Mouse (Mus musculus): ENCODE measurements at regions not wholly inside any gene's neighbourhood (a gene's known extent, or its start where the extent isn't known, plus 50 kb on each side); places are given as distances from the start of the nearest gene placed in this dataset.

DNA sequence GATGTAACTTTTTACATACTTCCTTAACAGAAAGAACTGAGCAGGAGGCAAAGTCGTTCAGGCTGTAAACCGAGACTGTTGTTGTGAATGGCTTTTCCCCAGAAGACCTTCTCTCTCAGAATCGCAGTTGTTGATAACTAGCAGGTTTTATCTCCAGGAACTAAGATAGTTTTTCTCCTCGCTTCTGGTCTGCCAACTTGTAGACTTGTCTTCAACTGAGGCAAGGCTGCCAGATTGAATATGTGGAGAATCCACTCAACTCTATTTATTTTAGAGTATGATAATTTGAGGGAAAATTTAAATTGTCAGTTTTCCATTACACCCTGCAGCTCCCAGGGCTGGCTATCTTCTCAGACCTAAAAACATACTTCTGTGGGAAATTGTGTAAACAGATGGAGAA lies 206.6 kb upstream of the Tet2 start:
- peaks cover 13% of the 10 kb centered on the region for H3K4me1 ChIP-seq (replicated peaks)
- H3K27ac ChIP-seq (ENCODE audit: poor library complexity, severe bottlenecking), result no peak overlapping the region
- H3K4me2 ChIP-seq, result peak overlapping the region; percentile 20; the same call in 1 of the 2 replicates
- no peak overlapping the region for H3K9ac ChIP-seq
- no peaks in the 10 kb centered on the region for H3K36me3 ChIP-seq
- H3K27me3 ChIP-seq (replicated peaks), result no peaks in the 10 kb centered on the region
- ATAC-seq (ENCODE audit: insufficient number of reproducible peaks, low FRiP score), result no peak
- H3K4me3 ChIP-seq, result no peak overlapping the region
- WGBS, result 13% methylated on average over 4 of the region's 4 CpGs
- no peaks in the 10 kb centered on the region for H3K9me3 ChIP-seq (replicated peaks)

- WGBS, result 70% methylated on average over 3 of the region's 3 CpGs
- Histone ChIP-seq H3K4me1 (replicated peaks) (peaks cover 18% of the 10 kb centered on the region), H3K9me3 (replicated peaks) (no peaks in the 10 kb centered on the region), H3K27me3 (replicated peaks) (no peaks in the 10 kb centered on the region), H3K27ac (ENCODE audit: poor library complexity, severe bottlenecking) (no peak overlapping the region), H3K9ac (no peak overlapping the region), H3K4me2 (no peak overlapping the region), H3K36me3 (no peaks in the 10 kb centered on the region), H3K4me3 (no peak overlapping the region)
- no peak for ATAC-seq (ENCODE audit: insufficient number of reproducible peaks, low FRiP score)
Observed at GRCm38 (mm10) chr3:133753041-133753440, 208.1 kb upstream of the Tet2 start.

GRCm38 (mm10) chr3:133754006-133754910 lies 209.3 kb upstream of the Tet2 start:
- no peak overlapping the region for H3K9ac ChIP-seq
- peaks cover 26% of the 10 kb centered on the region for H3K4me1 ChIP-seq (replicated peaks)
- H3K4me3 ChIP-seq, result no peak overlapping the region
- peak overlapping the region; percentile 5; the same call in 1 of the 2 replicates for H3K4me2 ChIP-seq
- no peaks in the 10 kb centered on the region for H3K27me3 ChIP-seq (replicated peaks)
- H3K9me3 ChIP-seq (replicated peaks), result no peaks in the 10 kb centered on the region
- WGBS, result 45% methylated on average over 14 of the region's 14 CpGs
- H3K27ac ChIP-seq (ENCODE audit: poor library complexity, severe bottlenecking), result no peak overlapping the region
- peak; percentile 24; the same call in 1 of the 2 replicates for ATAC-seq (ENCODE audit: insufficient number of reproducible peaks, low FRiP score)
- H3K36me3 ChIP-seq, result no peaks in the 10 kb centered on the region

DNA sequence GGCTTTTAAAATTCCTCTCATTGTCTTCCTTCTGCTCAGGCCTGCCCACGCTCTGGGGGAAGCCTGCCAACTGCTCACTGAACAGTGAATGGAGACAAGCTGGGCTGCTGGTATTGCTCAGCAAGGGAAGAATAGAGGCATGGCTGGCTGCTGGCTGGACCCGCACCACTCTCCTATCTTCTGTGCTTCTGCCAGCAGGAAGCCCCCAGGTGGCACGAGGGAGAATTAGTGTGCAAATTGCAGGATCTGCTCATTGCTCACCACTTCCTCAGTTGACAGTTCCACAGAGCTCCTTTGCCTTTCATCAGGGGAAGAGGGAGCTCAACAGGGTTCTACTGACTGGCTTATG lies 209.9 kb upstream of the Tet2 start:
- Histone ChIP-seq H3K9me3 (replicated peaks) (no peaks in the 10 kb centered on the region), H3K4me3 (no peak overlapping the region), H3K27ac (ENCODE audit: poor library complexity, severe bottlenecking) (no peak overlapping the region), H3K4me2 (peak overlapping the region; percentile 5; the same call in 1 of the 2 replicates), H3K36me3 (no peaks in the 10 kb centered on the region), H3K4me1 (replicated peaks) (peaks cover 26% of the 10 kb centered on the region), H3K9ac (no peak overlapping the region), H3K27me3 (replicated peaks) (no peaks in the 10 kb centered on the region)
- WGBS, result 5% methylated on average over 3 of the region's 3 CpGs
- ATAC-seq (ENCODE audit: insufficient number of reproducible peaks, low FRiP score), result peak; percentile 65; the same call in 1 of the 2 replicates

DNA sequence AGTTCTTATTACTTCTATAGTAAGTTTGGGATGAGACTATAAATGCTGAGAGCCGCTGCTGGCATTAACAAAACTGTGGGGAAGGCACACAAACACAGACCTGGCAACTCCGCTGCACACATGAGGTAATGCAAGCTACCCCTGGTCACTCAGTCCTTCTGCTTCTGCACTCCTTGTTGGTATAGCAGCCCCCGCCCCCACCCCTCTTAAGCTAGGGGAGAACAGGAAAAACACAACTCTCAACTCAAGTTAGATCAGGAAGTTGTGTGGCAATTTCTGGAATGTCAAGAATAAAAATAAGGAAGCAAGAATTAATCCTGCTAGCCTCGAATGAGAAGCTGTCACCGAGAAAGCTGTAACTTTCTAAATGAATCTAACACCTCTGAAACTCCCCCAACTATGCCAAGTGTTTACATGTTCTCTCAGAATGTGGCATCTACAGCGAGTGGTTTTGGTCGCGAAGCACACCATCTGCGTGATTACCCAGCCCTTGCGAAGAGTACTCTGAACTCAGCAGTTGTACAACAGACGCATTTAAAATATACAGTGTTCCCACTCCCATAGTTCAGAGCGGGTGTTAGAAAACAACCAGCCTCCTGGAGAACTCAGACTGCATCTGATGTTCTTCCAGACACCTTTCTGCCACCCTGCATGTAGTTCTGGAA lies 212.9 kb upstream of the Tet2 start:
- Histone ChIP-seq H3K4me2 (peak overlapping the region; percentile 69), H3K27me3 (replicated peaks) (no peaks in the 10 kb centered on the region), H3K4me1 (replicated peaks) (peaks cover 26% of the 10 kb centered on the region), H3K36me3 (no peaks in the 10 kb centered on the region), H3K9me3 (replicated peaks) (no peaks in the 10 kb centered on the region), H3K27ac (ENCODE audit: poor library complexity, severe bottlenecking) (peak overlapping the region; percentile 8; the same call in 1 of the 2 replicates), H3K9ac (no peak overlapping the region), H3K4me3 (peak overlapping the region; percentile 32)
- 0 out of 2 replicates have a peak, but pooled peaks have one; percentile 9 for ATAC-seq (ENCODE audit: insufficient number of reproducible peaks, low FRiP score)
- WGBS, result 27% methylated on average over 12 of the region's 12 CpGs

DNA sequence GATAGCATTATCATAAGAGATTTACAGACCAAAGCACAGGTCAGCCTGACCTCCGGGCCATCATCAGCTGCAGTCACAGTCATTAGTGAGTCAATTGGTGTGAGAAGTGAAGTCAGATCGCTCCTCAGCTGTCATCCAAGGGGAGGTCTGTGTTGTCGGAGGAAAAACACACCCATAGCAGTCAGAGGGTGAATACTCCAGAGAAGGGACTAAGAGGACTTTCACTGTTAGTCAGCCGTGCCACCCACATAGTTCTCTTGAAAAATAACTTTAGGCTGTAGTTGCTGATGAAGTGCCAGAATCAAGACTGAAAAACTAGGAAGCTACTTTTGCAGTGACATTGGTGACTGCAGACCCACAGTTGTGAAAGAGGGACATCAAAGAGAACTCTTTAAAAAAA lies 213.5 kb upstream of the Tet2 start:
- Histone ChIP-seq H3K4me2 (peak overlapping the region; percentile 69), H3K4me3 (peak overlapping the region; percentile 32), H3K27ac (ENCODE audit: poor library complexity, severe bottlenecking) (peak overlapping the region; percentile 8; the same call in 1 of the 2 replicates), H3K9ac (no peak overlapping the region), H3K36me3 (no peaks in the 10 kb centered on the region), H3K27me3 (replicated peaks) (no peaks in the 10 kb centered on the region), H3K4me1 (replicated peaks) (peaks cover 26% of the 10 kb centered on the region), H3K9me3 (replicated peaks) (no peaks in the 10 kb centered on the region)
- WGBS, result 3% methylated on average over 4 of the region's 4 CpGs
- peak; percentile 56; the same call in 1 of the 2 replicates for ATAC-seq (ENCODE audit: insufficient number of reproducible peaks, low FRiP score)

DNA sequence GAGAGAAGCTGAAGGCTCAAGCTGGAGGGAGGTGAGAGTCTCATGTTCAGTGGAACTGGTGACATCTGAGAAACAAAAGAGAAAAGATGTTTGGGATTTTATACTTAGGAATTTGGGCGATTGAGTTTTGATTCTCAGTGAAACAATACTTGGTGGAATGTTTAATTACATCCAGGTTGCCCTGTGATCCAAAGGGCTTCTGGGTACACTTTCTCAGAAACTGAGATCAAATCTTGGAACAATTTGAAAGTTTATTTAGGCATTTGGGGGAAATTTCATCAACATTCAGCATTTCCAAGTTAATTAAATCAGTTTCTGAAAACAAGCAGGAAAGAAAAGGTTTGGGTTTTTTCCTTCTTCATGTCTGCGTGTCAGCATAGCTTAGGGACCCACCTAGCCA lies 214.7 kb upstream of the Tet2 start:
- 68% methylated on average over 2 of the region's 2 CpGs for WGBS
- ATAC-seq (ENCODE audit: insufficient number of reproducible peaks, low FRiP score), result no peak
- Histone ChIP-seq H3K27ac (ENCODE audit: poor library complexity, severe bottlenecking) (no peak overlapping the region), H3K4me2 (no peak overlapping the region), H3K36me3 (no peaks in the 10 kb centered on the region), H3K4me1 (replicated peaks) (peaks cover 18% of the 10 kb centered on the region), H3K27me3 (replicated peaks) (no peaks in the 10 kb centered on the region), H3K9me3 (replicated peaks) (no peaks in the 10 kb centered on the region), H3K4me3 (no peak overlapping the region), H3K9ac (no peak overlapping the region)

DNA sequence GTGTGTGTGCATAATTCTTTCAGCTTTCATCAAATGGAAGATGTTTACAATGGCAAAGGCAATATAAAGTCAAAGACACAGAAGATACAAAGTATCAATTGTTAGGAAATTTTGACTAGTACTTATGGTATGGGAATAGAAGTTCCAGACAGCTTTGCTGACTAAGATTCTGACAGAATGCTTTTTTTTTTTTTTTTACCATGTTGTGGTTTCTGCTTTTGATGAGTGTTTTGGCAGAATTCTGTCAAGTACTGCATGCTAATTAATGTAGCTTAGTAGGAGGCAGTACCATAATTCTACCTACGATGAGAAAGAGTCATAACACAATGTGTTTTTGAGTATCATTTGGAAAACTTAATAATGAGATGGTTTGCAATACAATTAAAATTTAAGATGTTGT lies 215.3 kb upstream of the Tet2 start:
- no peaks in the 10 kb centered on the region for H3K36me3 ChIP-seq
- 86% methylated on average over 1 of the region's 1 CpGs for WGBS
- ATAC-seq (ENCODE audit: insufficient number of reproducible peaks, low FRiP score), result no peak

GRCm38 (mm10) chr3:133763721-133764120 lies 218.8 kb upstream of the Tet2 start:
- Histone ChIP-seq H3K4me1 (replicated peaks) (peaks cover 1% of the 10 kb centered on the region), H3K4me2 (no peak overlapping the region), H3K9ac (no peak overlapping the region), H3K4me3 (no peak overlapping the region), H3K27me3 (replicated peaks) (no peaks in the 10 kb centered on the region), H3K9me3 (replicated peaks) (no peaks in the 10 kb centered on the region), H3K36me3 (no peaks in the 10 kb centered on the region), H3K27ac (ENCODE audit: poor library complexity, severe bottlenecking) (no peak overlapping the region)
- no peak for ATAC-seq (ENCODE audit: insufficient number of reproducible peaks, low FRiP score)

More for the DNA sequence above, 215.3 kb upstream of the Tet2 start:
- Histone ChIP-seq H3K9ac (no peak overlapping the region), H3K4me3 (no peak overlapping the region), H3K27me3 (replicated peaks) (no peaks in the 10 kb centered on the region), H3K4me2 (no peak overlapping the region), H3K27ac (ENCODE audit: poor library complexity, severe bottlenecking) (no peak overlapping the region), H3K4me1 (replicated peaks) (peaks cover 12% of the 10 kb centered on the region), H3K9me3 (replicated peaks) (no peaks in the 10 kb centered on the region)

DNA sequence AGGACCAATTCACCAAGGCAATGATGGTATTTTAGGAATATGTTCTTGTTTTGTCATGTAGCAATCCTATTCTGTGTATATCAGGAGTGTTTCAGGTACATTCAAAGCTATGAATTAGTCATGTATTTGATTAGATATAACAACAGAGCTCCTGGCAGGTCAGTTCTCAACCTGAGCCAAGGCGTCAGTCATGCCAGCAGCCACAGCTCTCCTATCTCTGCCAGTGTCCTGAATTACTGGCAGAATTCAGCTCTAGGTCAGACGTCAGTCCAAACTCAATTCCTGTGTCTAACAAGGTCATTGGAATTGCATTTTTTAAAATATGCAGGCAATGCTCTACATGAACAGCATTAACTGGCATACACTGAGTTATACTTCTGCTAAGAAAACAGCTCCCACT lies 228.6 kb upstream of the Tet2 start:
- H3K27me3 ChIP-seq (replicated peaks), result no peaks in the 10 kb centered on the region
- no peak for ATAC-seq (ENCODE audit: insufficient number of reproducible peaks, low FRiP score)
- H3K4me1 ChIP-seq (replicated peaks), result no peaks in the 10 kb centered on the region
- H3K9ac ChIP-seq, result no peak overlapping the region
- no peaks in the 10 kb centered on the region for H3K9me3 ChIP-seq (replicated peaks)
- WGBS, result 46% methylated on average over 2 of the region's 2 CpGs
- H3K27ac ChIP-seq (ENCODE audit: poor library complexity, severe bottlenecking), result no peak overlapping the region
- H3K4me2 ChIP-seq, result no peak overlapping the region
- no peaks in the 10 kb centered on the region for H3K36me3 ChIP-seq
- no peak overlapping the region for H3K4me3 ChIP-seq

DNA sequence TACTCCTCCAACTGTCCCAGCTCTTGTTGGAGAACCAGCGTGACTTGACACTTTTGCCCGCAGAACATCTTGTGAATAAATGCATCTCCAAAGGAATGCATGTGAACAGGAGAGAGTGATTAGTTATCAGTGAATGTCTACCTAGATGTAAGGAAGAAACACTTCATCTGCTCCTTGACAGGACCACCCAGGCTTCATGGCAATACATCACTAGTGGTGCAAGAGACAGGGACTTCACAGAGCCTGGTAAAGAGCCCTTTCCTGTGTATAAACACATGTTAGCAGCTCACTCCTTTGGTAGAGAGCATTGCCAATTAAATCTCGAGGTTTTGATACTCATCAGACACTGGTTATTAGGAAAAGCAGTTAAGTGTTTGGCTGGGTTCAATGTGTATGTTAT lies 229.3 kb upstream of the Tet2 start:
- 39% methylated on average over 3 of the region's 3 CpGs for WGBS
- no peak overlapping the region for H3K27ac ChIP-seq (ENCODE audit: poor library complexity, severe bottlenecking)
- H3K9me3 ChIP-seq (replicated peaks), result no peaks in the 10 kb centered on the region
- H3K27me3 ChIP-seq (replicated peaks), result no peaks in the 10 kb centered on the region
- H3K36me3 ChIP-seq, result no peaks in the 10 kb centered on the region
- H3K9ac ChIP-seq, result no peak overlapping the region
- H3K4me2 ChIP-seq, result no peak overlapping the region
- no peak overlapping the region for H3K4me3 ChIP-seq
- H3K4me1 ChIP-seq (replicated peaks), result no peaks in the 10 kb centered on the region
- ATAC-seq (ENCODE audit: insufficient number of reproducible peaks, low FRiP score), result no peak

All from heart, embryonic 12.5 days (tissue).